Mouse (Mus musculus) embryonic facial prominence, embryonic 12.5 days (tissue): ENCODE measurements around the gene Tgfbr3. TPM values are rescaled to one million over a fixed set of nuclear protein-coding genes. Genes with fewer than 3 reads are reported as not detected.

Experiments used
- ATAC-seq: fragments of 200-750 bp; cut with Nextera tagmentation; 2 replicates; pipeline ENCODE4 v1.8.0; 2017; ENCODE audit not compliant: insufficient number of reproducible peaks, insufficient read depth, low FRiP score, low TSS enrichment
- H3K27ac ChIP-seq: fragments of 300-500 bp; sonication (generic); 2 replicates; pipeline ENCODE4 v1.5.1; 2016; ENCODE audit warnings: mild to moderate bottlenecking
- H3K27me3 ChIP-seq: fragments of 300-500 bp; sonication (generic); 2 replicates; pipeline ENCODE4 v1.6.1; 2016; ENCODE audit warnings: mild to moderate bottlenecking, moderate library complexity
- H3K36me3 ChIP-seq: fragments of 300-500 bp; sonication (generic); 2 replicates; pipeline ENCODE4 v1.6.1; 2016; ENCODE audit warnings: mild to moderate bottlenecking
- H3K4me1 ChIP-seq: fragments of 300-500 bp; sonication (generic); 2 replicates; pipeline ENCODE4 v1.6.1; 2016
- H3K4me2 ChIP-seq: fragments of 300-500 bp; sonication (generic); replicated peaks from 2 replicates; pipeline ENCODE4 v1.6.1; 2016; ENCODE audit warnings: mild to moderate bottlenecking, moderate library complexity
- H3K4me3 ChIP-seq: fragments of 300-500 bp; sonication (generic); 2 replicates; pipeline ENCODE4 v1.5.1; 2016; ENCODE audit warnings: mild to moderate bottlenecking
- H3K9ac ChIP-seq: fragments of 300-500 bp; sonication (generic); 2 replicates; pipeline ENCODE4 v1.6.1; 2016; ENCODE audit warnings: mild to moderate bottlenecking, moderate library complexity
- H3K9me3 ChIP-seq: fragments of 300-500 bp; sonication (generic); 2 replicates; pipeline ENCODE4 v1.6.1; 2016; ENCODE audit warnings: mild to moderate bottlenecking, moderate library complexity
- WGBS: fragments of 180-500 bp; shearing (Covaris S2); methylation state at CpG from one replicate; pipeline ENCODE4 v1.1.7; 2016; 5-methylcytosine and 5-hydroxymethylcytosine counted together
- polyA plus RNA-seq: library from polyadenylated mRNA; unstranded; fragments of >200 nt; fragmentation: Nextera tagmentation; extraction: Ambion mirVana; gene quantifications from 2 replicates; pipeline ENCODE4 v1.2.1, GENCODE M21; 2016

Tgfbr3 gene
- polyA plus RNA-seq, 1 experiment from 2014 or later, result 25.3 TPM

DNA sequence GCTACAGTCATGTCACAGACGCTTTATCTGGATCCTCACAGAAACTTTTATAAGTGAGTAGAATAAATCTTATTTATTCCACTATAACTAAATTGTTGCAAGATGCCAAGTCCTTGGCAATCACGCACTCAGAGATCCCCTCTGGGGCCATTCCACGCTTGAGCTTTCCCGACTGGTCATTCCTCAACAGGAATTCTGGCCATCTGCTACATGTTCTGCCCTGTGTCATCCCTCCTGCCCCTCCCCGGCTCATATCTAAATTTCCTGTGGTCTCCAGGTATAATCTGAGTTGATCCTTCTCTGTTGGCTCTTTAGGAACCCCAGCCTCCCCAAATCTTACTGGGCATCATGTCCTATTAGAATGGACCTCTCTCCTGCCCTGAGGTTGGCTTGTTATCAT lies 68.5 kb downstream of the Tgfbr3 start:
- H3K36me3 ChIP-seq, result no peaks in the 10 kb centered on the region
- no peak overlapping the region for H3K4me3 ChIP-seq
- H3K4me1 ChIP-seq, result peaks cover 48% of the 10 kb centered on the region
- H3K9me3 ChIP-seq, result no peaks in the 10 kb centered on the region
- H3K27me3 ChIP-seq, result no peaks in the 10 kb centered on the region
- WGBS, result 50% methylated on average over 5 of the region's 5 CpGs
- ATAC-seq, result no peak
- no peak overlapping the region for H3K4me2 ChIP-seq
- no peak overlapping the region for H3K9ac ChIP-seq
- peak overlapping the region; percentile 80; the same call in 1 of the 2 replicates for H3K27ac ChIP-seq

DNA sequence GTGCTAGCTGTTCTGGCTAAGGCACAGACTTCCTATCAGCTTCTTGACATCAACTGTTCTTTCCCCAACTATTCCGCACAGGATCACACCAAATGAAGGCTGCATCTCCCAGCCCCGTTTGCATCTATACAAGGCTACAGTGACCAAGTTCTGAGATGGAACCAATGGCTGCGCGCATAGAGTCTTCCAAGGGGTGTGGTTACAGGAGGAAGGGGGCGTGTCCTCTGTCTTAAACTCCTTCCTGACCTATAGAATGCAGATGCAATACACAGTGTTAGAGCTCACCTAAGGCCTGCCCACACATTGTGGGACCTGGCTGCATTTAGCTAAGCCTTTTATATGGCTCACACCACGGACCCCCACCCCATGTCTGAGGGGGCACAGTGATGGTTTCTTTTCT lies 69.5 kb downstream of the Tgfbr3 start:
- H3K27me3 ChIP-seq, result no peaks in the 10 kb centered on the region
- H3K9ac ChIP-seq, result no peak overlapping the region
- 69% methylated on average over 6 of the region's 6 CpGs for WGBS
- H3K36me3 ChIP-seq, result no peaks in the 10 kb centered on the region
- no peak for ATAC-seq
- H3K27ac ChIP-seq, result no peak overlapping the region
- no peak overlapping the region for H3K4me3 ChIP-seq
- H3K4me1 ChIP-seq, result peaks cover 46% of the 10 kb centered on the region
- H3K9me3 ChIP-seq, result no peaks in the 10 kb centered on the region
- no peak overlapping the region for H3K4me2 ChIP-seq

DNA sequence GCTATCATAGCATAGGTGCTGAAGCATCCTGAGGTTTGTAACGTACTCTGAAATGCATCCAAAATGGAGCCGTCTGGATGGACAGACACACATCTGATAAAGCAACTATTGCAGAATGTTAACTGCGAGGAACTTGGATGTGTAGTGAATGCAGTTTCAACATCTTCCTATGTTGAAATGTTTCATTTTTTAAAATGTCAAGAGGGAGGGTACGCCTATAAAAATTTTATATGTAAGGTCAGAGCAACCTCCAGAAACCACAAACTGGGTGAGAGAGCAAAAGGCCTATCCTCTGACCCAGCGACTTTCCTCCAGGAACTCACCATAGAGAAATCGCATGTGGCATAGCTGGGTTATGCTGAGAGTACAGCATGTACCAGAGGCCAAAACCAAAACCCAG lies 70.1 kb downstream of the Tgfbr3 start:
- no peak for ATAC-seq
- H3K27me3 ChIP-seq, result no peaks in the 10 kb centered on the region
- peaks cover 46% of the 10 kb centered on the region for H3K4me1 ChIP-seq
- H3K36me3 ChIP-seq, result no peaks in the 10 kb centered on the region
- H3K27ac ChIP-seq, result no peak overlapping the region
- H3K4me3 ChIP-seq, result no peak overlapping the region
- WGBS, result 92% methylated on average over 6 of the region's 6 CpGs
- H3K9ac ChIP-seq, result no peak overlapping the region
- no peak overlapping the region for H3K4me2 ChIP-seq
- no peaks in the 10 kb centered on the region for H3K9me3 ChIP-seq

DNA sequence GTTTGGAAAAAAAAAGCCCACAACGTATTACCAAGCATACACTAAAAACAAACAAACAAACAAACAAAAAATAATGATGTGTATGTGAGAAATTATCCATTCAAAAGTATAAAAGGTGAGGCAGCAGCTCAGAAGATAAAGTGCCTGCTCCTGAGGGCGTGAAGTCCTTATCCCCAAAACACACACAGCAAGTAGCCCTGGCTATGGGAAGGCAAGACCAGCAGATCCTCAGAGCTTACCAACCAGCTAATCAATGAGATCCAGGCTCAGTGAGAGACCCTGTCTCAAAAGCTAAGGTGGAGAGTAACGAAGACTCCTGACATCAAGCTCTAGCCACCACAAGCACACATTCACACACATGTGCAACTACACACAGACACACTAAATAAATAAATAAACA lies 70.8 kb downstream of the Tgfbr3 start:
- Histone ChIP-seq H3K36me3 (no peaks in the 10 kb centered on the region), H3K4me3 (no peak overlapping the region), H3K9me3 (no peaks in the 10 kb centered on the region), H3K9ac (no peak overlapping the region), H3K27ac (no peak overlapping the region), H3K4me2 (no peak overlapping the region), H3K4me1 (peaks cover 43% of the 10 kb centered on the region), H3K27me3 (no peaks in the 10 kb centered on the region)
- ATAC-seq, result no peak
- WGBS, result 78% methylated on average over 3 of the region's 3 CpGs

DNA sequence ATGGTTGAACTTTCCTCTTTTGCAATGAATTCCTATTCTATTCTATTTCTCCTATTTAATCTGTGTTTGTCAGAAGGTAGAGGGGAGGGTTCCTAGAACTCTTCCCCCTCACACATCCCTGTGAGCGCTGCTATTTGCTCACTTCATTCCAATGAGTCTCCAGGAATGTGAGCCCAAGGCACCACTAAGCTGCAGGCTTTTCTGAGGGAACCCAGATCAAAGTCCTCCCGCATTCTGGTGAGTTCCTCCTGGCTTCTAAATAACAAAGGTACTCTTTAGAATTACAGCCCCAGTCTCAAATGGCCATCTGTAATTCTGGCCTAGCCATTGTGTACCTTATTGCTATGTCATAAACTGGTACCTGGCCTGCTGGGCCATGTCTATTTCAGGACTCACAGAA lies 72.3 kb downstream of the Tgfbr3 start:
- H3K4me1 ChIP-seq, result peaks cover 35% of the 10 kb centered on the region
- no peak overlapping the region for H3K27ac ChIP-seq
- no peak for ATAC-seq
- no peaks in the 10 kb centered on the region for H3K27me3 ChIP-seq
- H3K36me3 ChIP-seq, result no peaks in the 10 kb centered on the region
- 47% methylated on average over 2 of the region's 2 CpGs for WGBS
- H3K4me3 ChIP-seq, result no peak overlapping the region
- no peaks in the 10 kb centered on the region for H3K9me3 ChIP-seq
- no peak overlapping the region for H3K4me2 ChIP-seq
- no peak overlapping the region for H3K9ac ChIP-seq

DNA sequence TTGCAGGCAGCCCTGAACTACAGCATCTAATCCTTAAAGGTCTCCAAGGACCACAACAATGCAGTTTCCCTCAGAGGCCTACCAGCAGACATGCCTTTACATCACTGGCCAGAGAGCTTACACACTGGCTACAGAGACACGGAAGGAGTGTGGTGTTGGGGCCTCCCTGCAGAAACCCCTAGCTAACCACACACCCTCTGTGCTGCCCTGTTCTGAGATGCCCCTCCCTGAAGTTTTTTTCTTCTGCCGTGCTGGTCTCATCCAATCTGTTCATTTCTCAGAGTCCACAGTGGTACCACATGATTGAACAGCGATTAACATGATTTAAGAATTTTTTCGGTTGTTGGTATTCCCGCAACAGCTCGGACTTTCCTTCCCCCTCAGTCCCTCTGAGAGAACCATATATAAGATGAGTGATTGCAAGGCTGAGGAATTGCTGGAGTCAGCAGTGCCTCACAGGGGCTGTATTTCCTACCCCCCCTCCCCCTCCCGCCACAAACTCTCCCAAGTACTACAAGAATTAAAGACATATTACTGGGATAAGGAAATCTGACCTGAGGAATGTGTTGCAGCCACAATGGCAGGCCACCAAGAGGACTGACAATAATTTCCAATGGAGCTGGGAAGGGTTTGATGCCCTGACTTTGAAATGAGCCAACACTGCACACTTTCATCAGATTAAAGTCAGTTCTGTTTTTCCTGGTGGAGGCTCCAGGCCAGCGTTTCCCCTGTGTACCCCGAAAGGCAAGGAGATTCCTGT lies 75.9 kb downstream of the Tgfbr3 start:
- 54% methylated on average over 9 of the region's 9 CpGs for WGBS
- peak overlapping the region; percentile 67; the same call in 1 of the 2 replicates for H3K27ac ChIP-seq

DNA sequence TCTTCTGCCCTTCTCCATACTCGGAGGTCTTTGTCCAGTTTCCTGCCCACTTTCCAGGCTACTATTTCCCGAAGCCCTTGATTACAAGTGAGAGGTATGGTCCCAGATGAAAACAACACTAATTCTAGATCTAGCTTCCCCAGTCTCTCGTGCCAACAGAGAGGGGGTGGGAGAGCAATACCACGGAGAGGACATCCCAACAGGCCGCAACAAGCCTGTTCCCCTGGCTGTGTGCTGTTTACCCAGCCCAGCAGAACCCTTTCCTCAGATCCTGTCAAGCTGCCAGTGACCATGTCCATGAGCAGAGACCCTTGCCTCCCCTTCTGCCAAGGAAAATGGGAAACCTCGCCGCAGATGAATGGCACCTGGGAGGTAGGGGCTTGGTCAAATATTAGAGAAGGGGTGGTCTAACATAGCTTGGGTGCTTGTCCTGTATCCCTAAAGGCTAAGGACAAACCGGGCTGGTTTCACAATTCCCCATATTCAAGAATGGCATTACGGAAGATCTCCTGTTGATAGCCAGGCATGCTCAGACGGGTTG lies 77.5 kb downstream of the Tgfbr3 start:
- WGBS, result 79% methylated on average over 10 of the region's 10 CpGs
- Histone ChIP-seq H3K27ac (no peak overlapping the region), H3K4me1 (peaks cover 20% of the 10 kb centered on the region), H3K4me2 (no peak overlapping the region), H3K27me3 (no peaks in the 10 kb centered on the region), H3K9me3 (no peaks in the 10 kb centered on the region), H3K9ac (no peak overlapping the region), H3K4me3 (no peak overlapping the region), H3K36me3 (no peaks in the 10 kb centered on the region)
- no peak for ATAC-seq

More for the DNA sequence above, 75.9 kb downstream of the Tgfbr3 start:
- H3K9ac ChIP-seq, result no peak overlapping the region
- peak; percentile 47 for ATAC-seq
- no peaks in the 10 kb centered on the region for H3K27me3 ChIP-seq
- H3K36me3 ChIP-seq, result no peaks in the 10 kb centered on the region
- no peaks in the 10 kb centered on the region for H3K9me3 ChIP-seq
- H3K4me2 ChIP-seq, result no peak overlapping the region
- peaks cover 12% of the 10 kb centered on the region for H3K4me1 ChIP-seq
- H3K4me3 ChIP-seq, result no peak overlapping the region

DNA sequence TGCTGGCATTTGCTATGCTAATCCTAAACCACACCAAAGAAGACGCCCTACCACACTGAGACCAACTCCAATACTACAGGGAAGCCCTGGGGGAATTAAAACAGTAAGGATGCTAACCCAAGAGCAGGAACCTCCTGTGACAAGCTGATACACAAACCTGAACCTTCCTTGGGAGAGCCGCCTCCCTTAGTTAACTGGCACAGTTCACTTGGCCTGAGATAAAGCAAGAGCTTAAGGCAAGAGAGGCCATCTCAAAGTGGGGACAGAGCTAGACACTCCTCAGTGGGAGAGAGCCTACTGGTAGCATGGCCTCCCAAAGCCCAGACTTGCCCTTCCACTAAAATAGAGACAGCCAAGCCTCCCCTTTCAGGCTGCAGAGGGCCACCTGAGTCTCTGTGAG lies 79.4 kb downstream of the Tgfbr3 start:
- no peak for ATAC-seq
- Histone ChIP-seq H3K4me2 (no peak overlapping the region), H3K4me3 (no peak overlapping the region), H3K27ac (no peak overlapping the region), H3K27me3 (no peaks in the 10 kb centered on the region), H3K4me1 (peaks cover 19% of the 10 kb centered on the region), H3K9me3 (no peaks in the 10 kb centered on the region), H3K9ac (no peak overlapping the region), H3K36me3 (no peaks in the 10 kb centered on the region)
- 77% methylated on average over 2 of the region's 2 CpGs for WGBS

DNA sequence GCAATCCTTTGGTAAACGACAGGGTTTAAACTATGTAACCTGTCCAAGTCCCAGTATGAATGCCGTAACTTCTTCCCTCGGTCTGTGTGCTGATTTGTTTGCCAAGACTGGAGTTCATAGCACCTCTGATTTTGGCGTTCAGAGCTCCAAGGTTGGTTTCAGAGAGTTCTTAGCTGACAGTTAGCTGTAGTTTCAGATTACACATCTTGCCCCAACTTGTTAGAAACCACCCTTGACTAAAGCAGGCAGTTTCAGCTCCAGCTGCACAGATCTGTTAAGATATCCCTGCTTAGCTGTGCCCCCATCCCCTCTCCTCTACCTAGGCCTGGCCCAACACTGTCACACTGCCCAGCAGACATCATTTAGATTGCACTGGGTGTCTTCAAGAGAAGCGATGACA lies 81.5 kb downstream of the Tgfbr3 start:
- H3K27me3 ChIP-seq, result no peaks in the 10 kb centered on the region
- no peak for ATAC-seq
- no peak overlapping the region for H3K4me2 ChIP-seq
- no peaks in the 10 kb centered on the region for H3K9me3 ChIP-seq
- no peak overlapping the region for H3K4me3 ChIP-seq
- no peak overlapping the region for H3K27ac ChIP-seq
- H3K36me3 ChIP-seq, result no peaks in the 10 kb centered on the region
- H3K9ac ChIP-seq, result no peak overlapping the region
- peaks cover 18% of the 10 kb centered on the region for H3K4me1 ChIP-seq
- 65% methylated on average over 5 of the region's 5 CpGs for WGBS

DNA sequence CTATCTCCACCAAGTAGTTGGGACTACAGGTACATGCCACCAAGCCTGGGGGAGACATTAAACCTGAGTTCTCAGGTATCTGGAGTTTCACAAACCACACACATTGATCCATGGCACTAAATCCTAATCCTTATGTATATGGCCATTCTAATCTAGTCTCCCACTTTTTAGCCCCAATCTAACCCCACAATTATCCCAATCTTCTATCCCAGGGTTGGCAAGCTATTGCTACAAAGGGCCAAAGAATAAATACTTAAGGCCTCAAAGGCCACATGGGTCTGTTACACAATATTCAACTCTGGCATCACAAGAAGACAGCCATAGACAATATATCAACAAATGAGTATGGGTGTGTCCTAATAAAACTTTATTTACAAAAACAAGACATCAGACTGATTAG lies 85.1 kb downstream of the Tgfbr3 start:
- Histone ChIP-seq H3K4me3 (no peak overlapping the region), H3K36me3 (no peaks in the 10 kb centered on the region), H3K27me3 (no peaks in the 10 kb centered on the region), H3K4me1 (peaks cover 50% of the 10 kb centered on the region), H3K9ac (no peak overlapping the region), H3K4me2 (no peak overlapping the region), H3K9me3 (no peaks in the 10 kb centered on the region), H3K27ac (no peak overlapping the region)
- ATAC-seq, result no peak

DNA sequence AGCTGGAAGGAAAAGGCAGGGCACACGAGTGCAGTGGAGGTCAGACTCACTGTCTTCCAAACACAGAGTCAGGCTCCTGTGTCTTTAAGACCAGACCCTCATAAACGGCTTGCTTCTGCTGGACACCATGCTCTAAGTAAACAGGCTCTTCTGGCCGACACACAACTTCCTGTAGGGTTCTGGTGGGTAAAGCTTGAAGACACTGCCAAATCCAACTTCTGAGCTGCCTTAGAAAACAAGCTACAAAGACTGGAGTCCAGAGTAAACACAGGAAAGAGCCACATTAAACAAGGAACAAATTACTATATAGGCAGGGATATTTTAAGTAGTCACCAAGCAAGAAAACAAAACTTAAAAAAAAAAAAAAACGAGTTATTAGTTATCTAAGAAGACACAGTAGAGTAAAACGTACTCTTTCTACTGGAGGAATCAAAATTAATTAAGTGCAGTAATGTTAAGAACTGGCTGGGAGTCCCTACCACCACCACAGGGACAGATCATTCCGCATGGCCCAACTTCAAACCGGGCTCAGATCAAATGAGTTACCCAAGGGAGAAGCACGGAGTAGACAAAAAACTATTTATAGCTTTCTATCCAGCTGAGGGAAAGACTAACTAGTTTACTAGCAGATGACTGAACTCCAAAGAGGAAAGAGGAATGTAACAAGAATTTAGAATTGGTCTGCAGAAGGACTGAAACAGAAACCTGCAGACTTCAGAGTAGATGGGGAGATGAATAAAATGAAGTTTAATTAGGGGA lies 86.4 kb downstream of the Tgfbr3 start:
- Histone ChIP-seq H3K4me3 (no peak overlapping the region), H3K9me3 (no peaks in the 10 kb centered on the region), H3K36me3 (no peaks in the 10 kb centered on the region), H3K27me3 (no peaks in the 10 kb centered on the region), H3K4me2 (no peak overlapping the region), H3K9ac (no peak overlapping the region), H3K4me1 (peaks cover 49% of the 10 kb centered on the region), H3K27ac (no peak overlapping the region)
- ATAC-seq, result no peak
- WGBS, result 35% methylated on average over 8 of the region's 8 CpGs
